18 mouse cellular contexts compared by ENCODE assay signal in the genomic region with DNA sequence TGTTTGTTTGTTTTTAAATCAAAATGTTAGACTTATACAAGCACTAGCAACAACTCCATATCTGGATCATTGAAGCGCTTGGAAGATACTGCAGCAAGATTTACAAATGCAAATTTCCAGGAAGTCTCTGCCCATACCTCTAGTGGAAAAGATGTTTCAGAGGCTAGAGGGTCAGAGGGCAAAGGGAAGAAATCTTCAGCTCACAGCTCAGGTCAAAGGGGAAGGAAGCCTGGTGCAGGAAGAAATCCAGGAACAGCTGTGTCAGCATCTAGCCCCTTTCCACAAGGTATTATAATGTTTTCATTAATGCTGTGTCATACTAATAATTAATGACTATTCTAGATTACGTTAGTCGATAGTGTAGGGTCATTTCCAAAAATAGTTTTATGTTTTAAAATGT.
"Had no signal": no experiment of that assay in that cellular context is flagged by ENCODE, and none has a peak within 500 bp of the region (broad histone marks: within the 10 kb centered on the region; RNA-seq: fewer than 3 reads in every experiment).

No protein-coding gene starts in this region.

- H3K9me3 ChIP-seq: limb, embryonic 13.5 days; liver, embryonic 12.5 days; liver, embryonic 15.5 days; lung, embryonic 15.5 days; megakaryocyte, embryonic 14.5 days had no signal

- H3K9ac ChIP-seq: limb, embryonic 13.5 days; liver, embryonic 12.5 days; liver, embryonic 15.5 days; lung, embryonic 15.5 days had no signal

- DNase-seq: kidney, adult 11 months; kidney, adult 9 months; kidney, postnatal 14 days; left cerebral cortex, postnatal 4 days; liver; lung, adult 18-20 months; lung, postnatal 10 days; lung, postnatal 36 days; midbrain, embryonic 14.5 days; right cerebral cortex, postnatal 4 days; thymus, adult 2 months; thymus, postnatal 36 days had no signal

- H3K27me3 ChIP-seq: limb, embryonic 13.5 days; liver, embryonic 12.5 days; liver, embryonic 15.5 days; lung, embryonic 15.5 days; megakaryocyte, embryonic 14.5 days had no signal

- H3K4me1 ChIP-seq: limb, embryonic 13.5 days; liver, embryonic 12.5 days; liver, embryonic 15.5 days; lung, embryonic 15.5 days had no signal

- H3K4me3 ChIP-seq: limb, embryonic 13.5 days; liver, embryonic 12.5 days; liver, embryonic 15.5 days; lung, embryonic 15.5 days; megakaryocyte, embryonic 14.5 days had no signal

- H3K27ac ChIP-seq: limb, embryonic 13.5 days; liver, embryonic 12.5 days; liver, embryonic 15.5 days; lung, embryonic 15.5 days; stomach, postnatal 0 days had no signal
